Mouse (Mus musculus): ENCODE measurements around the gene Cntnap5a. TPM values are rescaled to one million over a fixed set of nuclear protein-coding genes. Genes with fewer than 3 reads are reported as not detected.

Gene Cntnap5a
- under 1 TPM; 0.02 to 0.05 TPM for total RNA-seq (2021)
- long read RNA-seq, experiment 1: 0 reads
- long read RNA-seq, experiment 2: 0 reads

DNA sequence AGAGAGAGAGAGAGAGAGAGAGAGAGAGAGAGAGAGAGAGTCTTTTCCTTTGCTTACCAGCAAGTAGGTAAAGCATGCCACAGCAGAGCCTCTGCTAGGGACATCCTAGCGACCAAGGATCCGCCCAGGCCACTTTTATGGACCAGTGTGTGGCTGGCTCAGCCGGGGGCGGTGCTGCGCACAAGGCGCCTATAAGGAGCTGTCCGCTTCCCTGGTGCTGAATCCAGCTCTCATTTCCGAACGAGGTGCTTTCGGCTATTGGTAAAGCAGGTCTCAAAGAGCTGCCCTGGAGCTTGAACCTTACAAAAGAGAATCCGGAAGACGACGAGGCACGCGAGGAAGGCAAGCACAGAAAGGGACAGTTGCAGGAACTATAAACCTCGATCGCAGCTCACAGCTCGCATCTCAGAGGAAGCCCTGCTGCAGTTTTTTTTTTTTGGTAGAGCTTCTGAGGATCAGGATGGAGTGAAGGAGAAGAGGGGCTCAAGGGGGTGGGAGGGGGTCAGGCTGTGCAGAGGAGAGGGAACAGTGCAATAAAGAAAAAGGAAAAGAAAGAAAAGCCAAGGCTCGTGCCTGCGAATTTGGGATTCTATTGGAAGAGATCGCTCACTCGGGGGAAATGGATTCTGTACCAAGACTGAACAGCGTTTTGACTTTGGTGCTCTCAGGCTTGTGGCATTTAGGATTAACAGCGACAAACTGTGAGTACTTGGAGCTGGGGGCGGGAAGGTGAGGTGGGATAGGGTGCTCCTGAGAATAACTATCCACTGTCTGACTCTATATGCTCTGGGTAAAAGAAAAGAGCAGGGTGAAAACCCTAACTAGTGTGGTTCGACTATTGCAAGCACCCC is at the start of gene Cntnap5a:
Cntnap5a (plus strand) TSS at position 239 of the 851 bp plus-strand sequence.
- DNase-seq: peak; percentile 65

GRCm38 (mm10) chr1:115646921-115647320 is 37.6 kb upstream of the Cntnap5a start:
- no peak for DNase-seq

DNA sequence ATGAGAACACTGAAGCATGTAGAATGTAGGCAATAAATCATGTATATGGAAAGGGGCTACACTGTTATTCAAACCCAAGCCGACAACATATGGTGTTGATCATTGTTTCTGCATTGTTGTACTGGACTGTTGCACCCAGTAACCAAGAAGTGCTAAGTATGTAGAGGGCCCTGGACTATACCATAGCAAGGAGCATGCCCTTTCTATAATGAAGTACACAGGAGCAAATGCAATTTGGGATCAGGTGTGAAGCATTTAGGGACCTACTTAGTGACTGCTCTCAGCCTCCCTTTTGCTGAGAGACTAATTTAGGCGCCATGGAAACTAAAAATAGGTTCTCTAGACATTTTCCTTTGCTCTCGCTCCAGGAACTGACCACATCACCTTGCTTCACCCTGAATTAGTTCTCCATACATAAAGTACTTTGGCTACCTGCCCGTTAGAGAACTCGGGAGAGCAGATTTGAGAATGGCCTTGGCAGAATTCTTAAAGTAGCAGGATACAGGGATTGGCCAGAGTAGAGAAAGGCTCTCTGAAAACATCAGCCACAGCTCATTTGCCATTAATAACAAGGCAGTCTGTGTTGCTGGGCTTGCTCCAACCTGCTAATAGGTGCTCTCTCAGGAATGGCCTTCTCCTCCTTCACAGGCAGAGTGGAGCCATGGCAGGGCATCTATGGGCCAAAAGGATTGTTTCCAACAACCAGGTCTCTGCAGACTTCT is 26.1 kb upstream of the Cntnap5a start:
- no peak for DNase-seq

DNA sequence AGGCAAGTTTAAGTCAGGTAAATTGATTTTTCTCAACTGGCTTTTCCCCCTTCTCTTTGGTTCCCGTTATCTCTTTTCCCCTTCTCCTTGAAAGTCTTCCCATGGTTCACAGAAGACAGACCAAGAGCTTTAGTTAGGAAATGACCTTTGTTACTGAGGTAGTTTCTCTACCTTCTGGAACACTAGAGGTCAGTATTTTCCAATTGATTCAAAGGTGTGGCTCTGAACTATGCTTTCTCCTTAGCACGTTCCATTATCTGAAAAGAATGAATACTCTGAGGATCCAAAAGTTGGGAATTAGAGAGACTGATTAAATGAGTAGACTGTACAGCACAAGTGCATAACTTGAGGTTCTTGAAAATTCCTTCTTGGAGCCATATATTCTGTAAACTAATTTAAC is 1.9 kb downstream of the Cntnap5a start:
- DNase-seq: no peak

GRCm38 (mm10) chr1:115699798-115700197 is 15.2 kb downstream of the Cntnap5a start:
- DNase-seq: no peak

- no peak for DNase-seq
Measured at GRCm38 (mm10) chr1:115742556-115742955, 58.0 kb downstream of the Cntnap5a start.

GRCm38 (mm10) chr1:115745569-115745968 is 61.0 kb downstream of the Cntnap5a start:
- DNase-seq: no peak

DNA sequence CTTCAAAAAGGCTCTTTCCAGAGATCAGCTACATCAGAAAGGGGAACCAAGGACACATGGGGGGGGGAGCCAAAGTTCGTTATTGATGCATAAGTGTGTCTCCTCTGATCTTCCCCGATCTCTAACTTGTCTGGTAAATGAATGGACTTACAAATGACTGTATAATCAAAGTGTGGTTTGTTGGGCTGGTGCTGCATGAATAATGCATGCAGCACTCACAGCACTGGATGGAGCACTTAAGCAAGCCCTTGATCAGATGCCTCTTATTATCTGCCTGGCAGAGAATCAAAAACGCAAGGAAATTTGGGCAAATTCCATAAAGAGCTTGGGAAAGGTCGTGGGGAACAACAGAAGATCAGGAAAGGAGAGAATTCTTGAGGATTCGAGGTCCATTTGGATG is 100.2 kb downstream of the Cntnap5a start:
- no peak for DNase-seq

DNA sequence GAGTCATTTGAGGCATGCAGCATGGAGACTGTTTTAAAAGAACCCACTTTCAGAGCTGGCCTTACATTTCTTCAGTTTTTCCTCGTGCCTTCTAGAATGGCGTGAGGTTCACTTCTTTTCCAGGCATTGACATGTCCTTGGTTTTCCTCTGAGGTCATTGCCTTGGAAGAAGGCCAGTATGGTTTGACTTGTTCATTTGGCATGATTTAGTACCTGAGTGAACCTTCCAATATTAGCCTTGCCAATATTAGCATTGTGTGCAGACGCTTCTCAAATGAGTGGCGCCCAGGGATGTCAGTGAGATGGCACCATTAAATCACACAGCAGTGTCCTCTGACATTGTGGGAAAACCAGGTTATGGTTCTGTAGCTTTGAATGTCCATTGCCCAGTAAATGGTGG is 158.0 kb downstream of the Cntnap5a start:
- no peak for DNase-seq

DNA sequence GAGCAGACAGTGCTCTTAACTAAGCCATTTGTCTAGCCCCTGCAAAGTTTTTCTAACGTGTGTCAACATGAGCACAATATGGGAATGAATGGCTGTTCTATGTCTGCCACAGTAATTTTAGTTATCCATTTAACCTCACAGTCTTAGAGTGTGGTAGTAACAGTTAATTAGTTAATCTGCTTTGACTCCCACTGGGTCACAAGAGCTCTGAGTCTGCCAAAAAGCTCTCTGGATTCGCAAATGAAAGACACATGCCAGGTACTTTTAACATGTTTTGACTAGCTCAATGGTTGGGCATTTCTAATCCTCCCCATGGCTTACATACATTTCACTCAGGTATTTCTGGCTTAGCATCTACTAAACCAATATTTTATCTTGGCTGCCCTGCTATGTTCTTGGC is 163.0 kb downstream of the Cntnap5a start:
- no peak for DNase-seq

DNA sequence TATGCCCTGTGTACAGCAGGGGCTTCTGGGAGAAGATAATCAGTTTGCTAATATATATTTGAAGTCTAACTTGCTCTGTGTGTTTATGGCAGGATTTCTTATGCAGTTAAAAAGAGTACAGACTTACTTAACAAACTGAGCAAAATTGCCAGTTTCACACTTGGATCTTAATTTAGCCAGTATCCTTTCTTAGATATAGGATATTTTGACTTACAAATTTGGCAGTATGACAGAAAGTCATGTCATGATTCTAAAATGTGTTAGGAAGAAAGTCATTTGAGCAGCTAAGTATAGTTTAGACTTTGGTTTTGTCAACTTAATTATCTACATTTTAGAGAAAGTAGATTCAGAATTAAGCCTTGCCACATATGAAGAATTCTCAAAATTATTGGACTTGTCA is 167.7 kb downstream of the Cntnap5a start:
- no peak for DNase-seq

DNA sequence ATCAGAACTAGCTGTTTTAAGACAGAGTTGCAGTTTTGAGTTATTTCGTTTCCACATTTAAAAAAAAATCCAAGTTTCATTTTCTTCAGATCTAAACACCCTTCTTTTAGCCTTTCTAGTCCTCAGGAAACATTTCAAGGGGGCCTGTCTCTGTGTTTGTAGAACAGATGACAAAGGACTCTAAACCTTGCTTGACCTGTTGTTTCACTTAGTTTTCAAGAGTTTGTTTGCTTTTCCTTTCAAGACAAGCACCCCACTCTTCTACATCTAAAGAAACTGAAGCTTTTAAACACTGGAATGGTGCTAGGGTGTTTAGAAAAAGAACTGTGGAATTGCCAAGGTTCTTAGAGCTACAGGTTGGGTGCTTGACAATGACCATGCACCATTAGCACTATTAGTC is 233.8 kb downstream of the Cntnap5a start:
- no peak for DNase-seq

GRCm38 (mm10) chr1:115925953-115926665 is 241.6 kb downstream of the Cntnap5a start:
- no peak for DNase-seq

DNA sequence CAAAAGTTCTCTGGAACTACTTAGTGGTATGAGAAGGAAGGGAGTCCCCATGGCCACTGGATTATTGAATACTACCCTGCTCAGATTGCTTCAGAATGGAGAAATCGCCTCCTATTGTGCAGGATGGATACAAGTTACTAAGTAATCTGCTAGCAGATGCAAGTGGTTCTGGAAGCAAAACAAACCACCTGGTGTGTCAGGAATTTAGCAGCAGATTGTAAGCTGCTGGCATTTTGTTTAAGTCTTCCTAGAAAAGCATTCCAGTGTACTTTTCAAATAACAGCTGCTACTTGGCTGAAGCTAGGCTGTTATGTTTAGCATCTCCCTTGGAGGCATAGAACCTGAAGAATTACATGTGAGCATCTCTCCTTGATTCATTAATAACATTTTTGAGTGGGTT is 247.5 kb downstream of the Cntnap5a start:
- no peak for DNase-seq

GRCm38 (mm10) chr1:115945892-115946291 is 261.3 kb downstream of the Cntnap5a start:
- no peak for DNase-seq

GRCm38 (mm10) chr1:115956528-115956927 is 272.0 kb downstream of the Cntnap5a start:
- no peak for DNase-seq

GRCm38 (mm10) chr1:115964993-115965575 is 280.5 kb downstream of the Cntnap5a start:
- peak; percentile 7 for DNase-seq

DNA sequence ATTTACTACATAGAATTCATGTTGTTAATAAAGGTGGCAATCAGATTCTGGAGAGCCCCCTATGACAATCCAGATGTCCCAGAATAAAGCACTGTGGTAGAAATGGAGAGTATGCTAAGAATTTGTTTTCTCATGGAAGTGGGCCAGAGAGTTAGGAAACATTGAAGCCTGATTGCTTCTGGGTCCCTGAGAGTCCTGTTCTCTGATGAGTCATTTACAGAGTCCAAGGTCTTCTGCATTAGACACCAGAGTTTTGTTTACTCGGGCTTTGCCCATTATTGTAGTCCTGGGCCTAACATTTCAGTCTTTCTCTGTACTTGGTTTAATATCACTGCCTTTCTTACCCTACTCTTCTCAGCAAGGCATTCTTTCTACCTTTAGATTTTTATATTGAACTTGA is 305.6 kb downstream of the Cntnap5a start:
- no peak for DNase-seq

- DNase-seq: no peak
Measured at GRCm38 (mm10) chr1:116015768-116016167, 331.2 kb downstream of the Cntnap5a start.

DNA sequence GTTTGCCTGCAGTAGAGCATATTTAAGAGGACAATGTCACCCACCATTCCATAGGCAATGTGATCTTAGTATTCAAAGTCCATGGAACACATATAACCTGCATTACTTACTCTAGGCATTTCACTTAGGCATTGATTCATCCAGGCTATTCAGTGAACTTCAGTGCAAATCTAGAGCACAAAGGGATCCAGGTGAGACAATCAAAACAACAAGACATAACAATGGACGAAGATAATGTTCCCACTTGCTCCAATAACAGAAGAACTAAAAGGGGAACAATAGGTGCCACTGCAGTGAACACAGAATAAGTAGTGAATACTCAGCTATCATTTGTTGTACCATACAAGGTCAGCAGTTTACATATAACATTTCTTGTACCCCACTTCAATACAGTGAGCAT is 345.1 kb downstream of the Cntnap5a start:
- DNase-seq: no peak

DNA sequence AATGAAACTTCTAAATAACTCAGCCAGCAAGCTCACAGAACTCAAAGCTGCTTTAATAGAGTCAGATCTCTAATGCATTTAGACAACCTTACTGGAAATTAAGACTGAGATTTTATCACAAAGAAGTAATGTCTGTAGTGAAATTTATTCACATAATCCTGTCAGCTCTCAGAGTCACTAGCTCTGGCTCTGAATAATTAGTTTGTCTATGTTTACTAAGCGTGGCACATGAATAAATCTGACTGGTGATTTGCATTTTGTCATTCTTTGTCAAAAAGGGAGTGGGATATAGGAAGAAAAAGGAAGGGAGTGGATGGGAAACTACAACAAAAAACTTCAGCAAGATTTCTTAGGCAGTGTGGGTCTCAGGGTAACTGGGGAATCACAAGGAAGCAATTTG is 351.3 kb downstream of the Cntnap5a start:
- DNase-seq: no peak

GRCm38 (mm10) chr1:116036894-116037293 is 352.3 kb downstream of the Cntnap5a start:
- no peak for DNase-seq
